Mouse (Mus musculus): Measurements from ENCODE around the gene Hist1h3b. TPM values are rescaled to one million over a fixed set of nuclear protein-coding genes. Genes with fewer than 3 reads are reported as not detected.
A peak's percentile ranks its signal among the peaks of the same experiment; 100 is the strongest.
"Not testable (repeated sequence)": the region's sequence is repeated elsewhere in the genome, so short reads cannot be mapped to it uniquely, and the experiment has no call there.

Hist1h3b gene
- polyA plus RNA-seq, 1 experiment from 2014 or later: 2.7 TPM

DNA sequence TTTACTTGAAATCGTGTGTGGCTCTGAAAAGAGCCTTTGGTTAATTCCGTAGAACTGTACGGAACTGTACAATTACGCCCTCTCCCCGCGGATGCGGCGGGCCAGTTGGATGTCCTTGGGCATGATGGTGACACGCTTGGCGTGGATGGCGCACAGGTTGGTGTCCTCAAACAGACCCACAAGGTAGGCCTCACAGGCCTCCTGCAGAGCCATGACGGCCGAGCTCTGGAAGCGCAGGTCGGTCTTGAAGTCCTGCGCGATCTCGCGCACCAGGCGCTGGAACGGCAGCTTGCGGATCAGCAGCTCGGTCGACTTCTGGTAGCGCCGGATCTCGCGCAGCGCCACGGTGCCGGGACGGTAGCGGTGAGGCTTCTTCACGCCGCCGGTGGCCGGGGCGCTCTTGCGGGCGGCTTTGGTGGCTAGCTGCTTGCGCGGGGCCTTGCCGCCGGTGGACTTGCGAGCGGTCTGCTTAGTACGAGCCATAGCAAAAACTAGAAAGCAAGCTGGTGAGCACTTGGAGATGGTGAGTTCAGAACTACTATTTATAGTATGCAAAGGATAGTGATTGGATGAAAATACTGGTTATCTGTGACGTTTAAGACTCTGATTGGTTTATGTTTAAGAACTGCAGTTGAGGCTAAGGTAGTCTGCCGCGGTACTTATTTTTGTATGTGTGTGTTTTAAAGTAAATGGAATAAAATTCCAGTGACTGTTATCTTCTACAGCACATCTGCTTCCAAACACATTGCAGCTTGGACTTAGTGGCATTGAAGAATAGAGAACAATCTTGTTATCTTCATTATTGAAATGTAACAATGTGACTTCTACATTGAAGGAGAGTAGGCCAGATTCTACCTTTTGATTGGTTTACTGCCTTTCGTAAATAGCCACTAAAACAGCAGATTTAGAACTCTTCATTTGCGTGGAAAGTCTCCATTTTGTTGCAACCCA lies 10.1 kb downstream of the Hist1h3b start, which contains the start of gene Hist1h3a:
Gene Hist1h3a, minus strand, starts transcription at position 516 of the 951 bp plus-strand sequence.
- H3K36me3 ChIP-seq (ENCODE audit: control insufficient read depth, insufficient read depth, low read length); H3K27me3 ChIP-seq (ENCODE audit: control insufficient read depth, insufficient read depth, low read length); H3K9me3 ChIP-seq (replicated peaks; ENCODE audit: control insufficient read depth, low read length): not testable (repeated sequence)
- Histone ChIP-seq H3K4me1 (ENCODE audit: control insufficient read depth, insufficient read depth, low read length) (peaks cover 19% of the 10 kb centered on the region), H3K4me3 (ENCODE audit: low read depth, low read length) (peak within 1 kb of the TSS; percentile 56), H3K9ac (ENCODE audit: low read depth, low read length) (peak within 1 kb of the TSS; percentile 84), H3K27ac (ENCODE audit: low read depth, low read length) (peak within 1 kb of the TSS; percentile 98), H3K4me2 (peak within 1 kb of the TSS; percentile 95)
- peak; percentile 49; the same call in 1 of the 2 replicates for ATAC-seq (replicated peaks; ENCODE audit: insufficient number of reproducible peaks, low FRiP score, low TSS enrichment)
- WGBS (ENCODE audit: insufficient replicate concordance): under 1% methylated on average over 30 of the region's 52 CpGs

DNA sequence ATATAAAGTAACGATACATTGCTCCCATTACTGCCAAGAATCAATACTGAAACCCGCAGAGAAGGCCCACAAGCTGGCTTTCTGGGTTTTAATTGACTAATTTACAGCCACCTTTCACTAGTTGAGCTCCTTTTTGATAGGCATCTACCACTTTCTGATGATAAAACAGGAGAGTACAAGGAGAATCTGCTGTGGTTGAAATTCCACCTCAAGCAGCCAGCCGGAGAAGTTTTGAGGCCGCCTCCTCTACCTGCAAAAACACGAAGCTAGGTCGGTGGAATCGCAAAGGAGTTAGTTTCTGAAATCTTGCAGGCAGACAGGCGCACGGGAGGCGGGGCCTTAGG lies 11.1 kb downstream of the Hist1h3b start:
- peak overlapping the region; percentile 56 for H3K4me3 ChIP-seq (ENCODE audit: low read depth, low read length)
- peaks cover 16% of the 10 kb centered on the region for H3K4me1 ChIP-seq (ENCODE audit: control insufficient read depth, insufficient read depth, low read length)
- WGBS (ENCODE audit: insufficient replicate concordance): 2% methylated on average over 10 of the region's 10 CpGs
- no peaks in the 10 kb centered on the region for H3K27me3 ChIP-seq (ENCODE audit: control insufficient read depth, insufficient read depth, low read length)
- ATAC-seq (replicated peaks; ENCODE audit: insufficient number of reproducible peaks, low FRiP score, low TSS enrichment): no peak
- peak overlapping the region; percentile 84 for H3K9ac ChIP-seq (ENCODE audit: low read depth, low read length)
- H3K27ac ChIP-seq (ENCODE audit: low read depth, low read length): peak overlapping the region; percentile 98
- no peaks in the 10 kb centered on the region for H3K36me3 ChIP-seq (ENCODE audit: control insufficient read depth, insufficient read depth, low read length)
- no peaks in the 10 kb centered on the region for H3K9me3 ChIP-seq (replicated peaks; ENCODE audit: control insufficient read depth, low read length)
- H3K4me2 ChIP-seq: peak overlapping the region; percentile 95

DNA sequence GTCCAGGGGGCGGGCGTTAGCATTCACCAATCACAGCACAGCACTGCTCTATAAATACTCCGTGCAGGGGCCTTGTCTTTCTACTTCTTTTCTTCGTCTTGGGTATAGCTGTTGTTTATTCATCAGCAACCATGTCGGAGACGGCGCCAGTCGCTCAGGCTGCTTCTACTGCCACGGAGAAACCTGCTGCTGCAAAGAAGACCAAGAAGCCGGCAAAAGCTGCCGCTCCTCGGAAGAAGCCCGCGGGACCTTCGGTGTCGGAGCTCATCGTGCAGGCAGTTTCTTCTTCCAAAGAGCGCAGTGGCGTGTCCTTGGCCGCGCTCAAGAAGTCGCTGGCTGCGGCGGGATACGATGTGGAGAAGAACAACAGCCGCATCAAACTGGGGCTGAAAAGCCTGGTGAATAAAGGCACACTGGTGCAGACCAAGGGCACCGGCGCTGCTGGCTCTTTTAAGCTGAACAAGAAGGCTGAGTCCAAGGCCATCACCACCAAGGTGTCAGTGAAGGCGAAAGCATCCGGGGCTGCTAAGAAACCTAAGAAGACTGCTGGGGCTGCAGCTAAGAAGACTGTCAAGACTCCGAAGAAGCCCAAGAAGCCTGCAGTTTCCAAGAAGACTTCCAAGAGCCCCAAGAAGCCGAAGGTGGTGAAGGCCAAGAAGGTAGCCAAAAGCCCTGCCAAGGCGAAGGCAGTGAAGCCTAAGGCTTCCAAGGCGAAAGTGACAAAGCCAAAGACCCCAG lies 11.7 kb downstream of the Hist1h3b start, which contains the start of gene Hist1h1a:
Gene Hist1h1a, plus strand, starts transcription at position 81 of the 738 bp plus-strand sequence.
- Histone ChIP-seq H3K27ac (ENCODE audit: low read depth, low read length) (peak within 1 kb of the TSS; percentile 98), H3K4me3 (ENCODE audit: low read depth, low read length) (peak within 1 kb of the TSS; percentile 56), H3K36me3 (ENCODE audit: control insufficient read depth, insufficient read depth, low read length) (no peaks in the 10 kb centered on the region), H3K4me1 (ENCODE audit: control insufficient read depth, insufficient read depth, low read length) (peaks cover 16% of the 10 kb centered on the region), H3K9me3 (replicated peaks; ENCODE audit: control insufficient read depth, low read length) (no peaks in the 10 kb centered on the region), H3K9ac (ENCODE audit: low read depth, low read length) (peak within 1 kb of the TSS; percentile 84), H3K27me3 (ENCODE audit: control insufficient read depth, insufficient read depth, low read length) (no peaks in the 10 kb centered on the region), H3K4me2 (peak within 1 kb of the TSS; percentile 95)
- ATAC-seq (replicated peaks; ENCODE audit: insufficient number of reproducible peaks, low FRiP score, low TSS enrichment): peak; percentile 60
- WGBS (ENCODE audit: insufficient replicate concordance): 4% methylated on average over 34 of the region's 34 CpGs

DNA sequence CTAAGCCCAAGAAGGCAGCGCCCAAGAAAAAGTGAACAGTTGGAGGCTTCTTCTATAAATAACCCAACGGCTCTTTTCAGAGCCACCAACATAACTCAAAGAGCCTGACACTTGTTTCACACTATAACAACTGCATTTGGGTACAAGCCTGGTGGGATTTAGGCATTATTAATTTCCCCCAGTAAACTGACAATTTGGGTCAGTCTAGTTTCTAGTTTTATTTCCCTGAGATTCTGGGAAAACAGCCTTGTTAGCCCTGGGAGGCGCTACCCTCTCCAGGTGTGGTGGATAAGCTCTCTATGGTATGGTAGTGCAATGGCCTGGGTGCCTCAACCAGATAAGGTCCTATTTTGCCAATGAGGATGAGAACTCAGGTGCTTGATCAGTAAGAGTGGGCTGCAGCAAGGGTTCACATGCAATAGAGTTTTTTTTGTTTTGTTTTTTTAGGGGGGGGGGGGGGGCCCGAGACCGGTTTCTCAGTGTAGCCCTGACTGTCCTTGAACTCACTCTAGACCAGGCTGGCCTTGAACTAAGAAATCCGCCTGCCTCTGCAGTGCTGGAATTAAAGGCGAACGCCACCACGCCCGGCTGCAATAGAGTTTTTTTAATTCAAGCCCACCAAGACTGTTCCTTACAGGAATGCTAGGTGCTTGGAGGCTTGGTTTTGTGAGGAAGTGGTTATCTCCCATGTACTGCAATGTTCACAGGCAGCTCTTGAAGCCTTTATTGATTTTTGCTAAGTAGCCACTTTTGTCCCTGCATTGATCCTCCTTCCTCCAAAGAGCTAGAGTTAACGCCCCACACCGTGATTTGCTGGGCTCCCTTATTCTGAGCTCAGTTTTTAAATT lies 12.5 kb downstream of the Hist1h3b start:
- no peak for ATAC-seq (replicated peaks; ENCODE audit: insufficient number of reproducible peaks, low FRiP score, low TSS enrichment)
- H3K4me1 ChIP-seq (ENCODE audit: control insufficient read depth, insufficient read depth, low read length): peaks cover 16% of the 10 kb centered on the region
- no peaks in the 10 kb centered on the region for H3K9me3 ChIP-seq (replicated peaks; ENCODE audit: control insufficient read depth, low read length)
- peak overlapping the region; percentile 56 for H3K4me3 ChIP-seq (ENCODE audit: low read depth, low read length)
- H3K4me2 ChIP-seq: peak overlapping the region; percentile 95
- H3K27ac ChIP-seq (ENCODE audit: low read depth, low read length): peak overlapping the region; percentile 98
- 32% methylated on average over 12 of the region's 12 CpGs for WGBS (ENCODE audit: insufficient replicate concordance)
- no peaks in the 10 kb centered on the region for H3K36me3 ChIP-seq (ENCODE audit: control insufficient read depth, insufficient read depth, low read length)
- H3K9ac ChIP-seq (ENCODE audit: low read depth, low read length): peak overlapping the region; percentile 84
- H3K27me3 ChIP-seq (ENCODE audit: control insufficient read depth, insufficient read depth, low read length): no peaks in the 10 kb centered on the region

DNA sequence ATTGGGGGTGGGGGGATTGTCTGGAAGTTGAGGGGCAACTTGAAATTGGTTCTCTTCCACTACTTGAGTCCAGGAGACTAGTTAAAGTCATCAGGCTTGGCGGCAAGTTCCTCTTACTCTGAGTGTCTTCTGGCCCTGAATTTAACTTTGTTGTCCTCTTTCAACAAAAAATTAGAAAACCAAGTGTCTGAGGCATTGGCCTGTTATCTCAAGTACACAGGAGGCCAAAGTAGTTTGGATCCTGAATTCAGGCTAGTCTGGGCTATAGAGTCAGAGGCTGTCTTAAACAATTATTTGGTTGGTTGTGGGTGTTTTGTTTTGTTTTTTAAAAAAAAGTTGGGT lies 13.1 kb downstream of the Hist1h3b start:
- WGBS (ENCODE audit: insufficient replicate concordance): 58% methylated on average over 1 of the region's 1 CpGs
- Histone ChIP-seq H3K4me3 (ENCODE audit: low read depth, low read length) (no peak overlapping the region), H3K27ac (ENCODE audit: low read depth, low read length) (peak overlapping the region; percentile 22; the same call in 1 of the 2 replicates), H3K4me1 (ENCODE audit: control insufficient read depth, insufficient read depth, low read length) (peaks cover 13% of the 10 kb centered on the region), H3K36me3 (ENCODE audit: control insufficient read depth, insufficient read depth, low read length) (no peaks in the 10 kb centered on the region), H3K9ac (ENCODE audit: low read depth, low read length) (no peak overlapping the region), H3K27me3 (ENCODE audit: control insufficient read depth, insufficient read depth, low read length) (no peaks in the 10 kb centered on the region), H3K4me2 (peak overlapping the region; percentile 95), H3K9me3 (replicated peaks; ENCODE audit: control insufficient read depth, low read length) (no peaks in the 10 kb centered on the region)
- ATAC-seq (replicated peaks; ENCODE audit: insufficient number of reproducible peaks, low FRiP score, low TSS enrichment): no peak

DNA sequence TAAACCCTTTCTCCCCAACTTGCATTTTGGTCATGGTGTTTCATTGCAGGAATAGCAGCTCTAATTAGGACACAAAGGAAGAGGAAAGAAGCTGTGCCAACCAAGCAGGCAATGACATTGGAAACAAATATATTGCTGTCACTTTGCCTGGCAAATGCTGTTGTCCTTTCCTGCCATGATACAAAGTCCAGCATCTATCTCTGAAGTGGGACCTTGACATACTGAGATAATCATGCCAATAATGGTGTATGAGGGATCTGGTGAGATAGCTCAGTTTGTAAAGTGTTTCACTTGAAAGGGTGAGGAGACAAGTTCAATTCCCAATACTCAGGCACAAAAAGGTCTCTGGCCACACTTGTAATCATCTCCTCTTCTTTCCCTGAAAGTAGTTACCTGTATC lies 14.7 kb downstream of the Hist1h3b start:
- H3K36me3 ChIP-seq (ENCODE audit: control insufficient read depth, insufficient read depth, low read length): no peaks in the 10 kb centered on the region
- no peak overlapping the region for H3K9ac ChIP-seq (ENCODE audit: low read depth, low read length)
- no peak overlapping the region for H3K4me3 ChIP-seq (ENCODE audit: low read depth, low read length)
- ATAC-seq (replicated peaks; ENCODE audit: insufficient number of reproducible peaks, low FRiP score, low TSS enrichment): no peak
- H3K9me3 ChIP-seq (replicated peaks; ENCODE audit: control insufficient read depth, low read length): no peaks in the 10 kb centered on the region
- no peak overlapping the region for H3K27ac ChIP-seq (ENCODE audit: low read depth, low read length)
- H3K27me3 ChIP-seq (ENCODE audit: control insufficient read depth, insufficient read depth, low read length): no peaks in the 10 kb centered on the region
- no peak overlapping the region for H3K4me2 ChIP-seq
- peaks cover 8% of the 10 kb centered on the region for H3K4me1 ChIP-seq (ENCODE audit: control insufficient read depth, insufficient read depth, low read length)

DNA sequence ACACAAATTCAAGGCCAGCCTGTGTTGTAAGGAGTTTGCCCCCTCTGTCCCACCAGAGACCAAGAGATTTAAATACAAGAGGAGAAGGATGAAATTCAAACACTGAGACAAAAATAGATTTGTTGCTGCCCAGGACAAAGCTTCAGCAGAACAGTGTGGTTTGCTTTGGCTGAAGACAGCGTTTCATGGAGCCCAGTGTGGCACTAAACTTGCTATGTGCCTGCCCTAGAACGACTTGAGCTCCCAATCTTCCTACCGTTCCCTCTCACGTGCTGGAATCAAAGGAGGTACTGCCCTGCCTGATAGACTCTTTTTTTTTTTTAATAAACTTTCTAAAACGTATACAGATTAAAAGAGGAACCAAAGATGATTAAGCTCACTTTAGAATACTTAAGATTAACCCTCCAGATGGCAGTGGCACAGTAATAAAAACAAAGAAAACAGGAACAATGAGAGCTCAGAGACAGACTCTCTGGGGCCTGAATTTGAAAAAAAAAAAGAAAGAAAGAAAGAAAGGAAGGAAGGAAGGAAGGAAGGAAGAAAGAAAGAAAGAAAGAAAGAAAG lies 16.8 kb downstream of the Hist1h3b start:
- peaks cover 5% of the 10 kb centered on the region for H3K4me1 ChIP-seq (ENCODE audit: control insufficient read depth, insufficient read depth, low read length)

DNA sequence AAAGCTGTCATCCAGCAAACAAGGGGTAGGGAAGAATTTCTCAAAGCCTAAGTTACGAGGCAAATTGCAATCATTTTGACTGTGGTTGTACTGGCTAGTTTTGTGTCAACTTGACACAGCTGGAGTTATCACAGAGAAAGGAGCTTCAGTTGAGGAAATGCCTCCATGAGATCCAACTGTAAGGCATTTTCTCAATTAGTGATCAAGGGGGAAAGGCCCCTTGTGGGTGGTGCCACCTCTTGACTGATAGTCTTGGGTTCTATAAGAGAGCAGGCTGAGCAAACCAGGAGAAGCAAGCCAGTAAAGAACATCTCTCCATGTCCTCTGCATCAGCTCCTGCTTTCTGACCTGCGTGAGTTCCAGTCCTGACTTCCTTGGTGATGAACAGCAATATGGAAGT lies 17.5 kb downstream of the Hist1h3b start, which contains the start of gene Trim38:
Gene Trim38, plus strand, starts transcription at position 301 of the 400 bp plus-strand sequence.
- WGBS (ENCODE audit: insufficient replicate concordance): 88% methylated on average over 2 of the region's 2 CpGs
- H3K4me2 ChIP-seq; H3K27me3 ChIP-seq (ENCODE audit: control insufficient read depth, insufficient read depth, low read length); H3K9me3 ChIP-seq (replicated peaks; ENCODE audit: control insufficient read depth, low read length); H3K36me3 ChIP-seq (ENCODE audit: control insufficient read depth, insufficient read depth, low read length); H3K4me1 ChIP-seq (ENCODE audit: control insufficient read depth, insufficient read depth, low read length); H3K27ac ChIP-seq (ENCODE audit: low read depth, low read length); H3K9ac ChIP-seq (ENCODE audit: low read depth, low read length); H3K4me3 ChIP-seq (ENCODE audit: low read depth, low read length); ATAC-seq (replicated peaks; ENCODE audit: insufficient number of reproducible peaks, low FRiP score, low TSS enrichment): not testable (repeated sequence)

More for the DNA sequence above, 16.8 kb downstream of the Hist1h3b start:
- Histone ChIP-seq H3K4me2 (no peak overlapping the region), H3K9me3 (replicated peaks; ENCODE audit: control insufficient read depth, low read length) (no peaks in the 10 kb centered on the region), H3K4me3 (ENCODE audit: low read depth, low read length) (no peak overlapping the region), H3K27me3 (ENCODE audit: control insufficient read depth, insufficient read depth, low read length) (no peaks in the 10 kb centered on the region), H3K9ac (ENCODE audit: low read depth, low read length) (no peak overlapping the region), H3K27ac (ENCODE audit: low read depth, low read length) (no peak overlapping the region), H3K36me3 (ENCODE audit: control insufficient read depth, insufficient read depth, low read length) (no peaks in the 10 kb centered on the region)
- WGBS (ENCODE audit: insufficient replicate concordance): 53% methylated on average over 5 of the region's 5 CpGs
- no peak for ATAC-seq (replicated peaks; ENCODE audit: insufficient number of reproducible peaks, low FRiP score, low TSS enrichment)

Data from heart, embryonic 11.5 days (tissue).